Mouse (Mus musculus): Measurements from ENCODE around the gene Ccdc171. TPM values are rescaled to one million over a fixed set of nuclear protein-coding genes. Genes with fewer than 3 reads are reported as not detected.
A peak's percentile ranks its signal among the peaks of the same experiment; 100 is the strongest.
"Not testable (repeated sequence)": the region's sequence is repeated elsewhere in the genome, so short reads cannot be mapped to it uniquely, and the experiment has no call there.

Gene Ccdc171
- total RNA-seq, 2 experiments from 2014 or later = 0.75 to 1.2 TPM

DNA sequence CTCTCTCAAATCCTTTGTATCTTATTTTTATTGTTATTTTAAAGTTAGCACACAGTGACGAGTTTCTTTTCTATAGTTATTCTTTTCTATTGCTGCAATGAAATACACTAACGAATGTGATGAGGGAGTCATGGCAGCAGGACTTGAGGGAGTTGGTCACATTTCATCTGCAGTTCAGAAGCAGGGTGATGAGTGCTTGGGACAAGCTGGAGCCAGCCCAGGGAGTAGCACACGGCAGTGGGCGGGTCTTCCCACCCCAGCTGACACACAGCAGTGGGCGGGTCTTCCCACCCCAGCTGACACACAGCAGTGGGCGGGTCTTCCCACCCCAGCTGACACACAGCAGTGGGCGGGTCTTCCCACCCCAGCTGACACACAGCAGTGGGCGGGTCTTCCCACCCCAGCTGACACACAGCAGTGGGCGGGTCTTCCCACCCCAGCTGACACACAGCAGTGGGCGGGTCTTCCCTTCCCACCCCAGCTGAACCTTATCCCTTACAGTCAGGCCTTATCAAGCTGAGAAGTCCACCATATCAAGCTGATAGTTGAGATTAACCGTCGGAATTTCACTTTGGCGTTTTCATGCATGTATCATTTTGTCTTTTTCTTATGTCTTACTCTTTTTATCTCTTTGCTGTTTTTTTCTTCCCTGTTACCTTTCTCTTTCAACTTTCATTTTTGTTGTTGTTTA, 97.8 kb downstream of the Ccdc171 start:
- intact Hi-C loops (cut with DNase I; ENCODE audit: low total_unique reads); DNase-seq: not testable (repeated sequence)

DNA sequence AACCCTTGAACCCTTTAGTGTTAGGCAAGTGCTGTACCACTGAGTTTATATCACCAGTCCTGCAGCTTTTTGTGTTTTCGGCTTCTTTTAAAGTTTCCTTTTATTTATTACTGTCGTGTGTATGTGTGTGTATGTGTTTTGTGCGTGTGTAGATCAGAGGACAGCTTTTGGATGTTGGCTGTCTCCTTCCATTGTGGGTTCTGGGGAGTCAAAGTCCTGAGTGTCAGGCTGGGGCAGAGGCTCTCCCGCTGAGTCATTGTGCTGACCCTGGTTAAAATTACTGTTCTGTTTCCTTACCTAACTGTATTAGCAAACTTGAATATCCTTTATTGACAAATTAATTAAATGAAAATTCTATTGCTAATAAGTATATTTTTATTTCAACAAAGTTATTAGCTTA, 98.4 kb downstream of the Ccdc171 start:
- no peak for DNase-seq
- intact Hi-C loops (cut with DNase I; ENCODE audit: low total_unique reads) = no loop called here

DNA sequence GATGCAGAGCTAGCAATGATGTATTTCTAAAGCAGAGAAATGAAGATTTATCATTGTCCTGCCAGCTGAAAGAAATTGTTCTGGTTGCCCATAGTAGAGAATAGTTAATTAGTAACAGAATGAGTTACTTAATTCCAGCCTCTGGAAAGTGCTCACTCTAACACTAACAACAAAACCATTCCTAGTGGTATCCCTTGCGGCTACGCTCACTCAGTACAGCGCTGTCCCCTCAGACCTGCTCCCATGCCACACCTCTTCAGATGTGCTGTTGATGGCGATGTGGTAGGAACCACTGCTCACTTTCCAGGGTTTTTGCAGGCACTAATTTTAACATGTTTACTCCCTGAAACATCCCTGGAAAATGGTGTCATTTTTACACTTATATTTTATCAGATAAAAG, 126.1 kb downstream of the Ccdc171 start:
- intact Hi-C loops (cut with DNase I; ENCODE audit: low total_unique reads) = no loop called here
- DNase-seq = no peak

DNA sequence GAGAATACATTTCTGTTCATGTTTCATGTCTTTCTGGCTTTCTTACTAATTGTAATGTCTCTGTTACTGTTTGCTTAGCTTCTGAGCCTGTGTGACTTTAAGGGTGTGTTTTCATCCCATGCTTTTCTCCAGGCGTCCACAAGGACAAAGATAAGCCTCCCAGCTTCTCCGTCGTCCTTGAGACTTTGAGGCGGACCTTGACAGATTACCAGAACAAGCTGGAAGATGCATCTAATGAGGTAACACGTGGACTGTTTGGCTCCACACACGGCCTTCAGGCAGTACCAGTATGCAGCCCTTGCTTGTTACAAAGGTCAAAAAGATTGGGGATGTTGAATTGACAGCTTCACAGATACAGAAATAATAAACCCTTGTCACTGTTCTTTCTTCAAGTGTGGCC, 130.1 kb downstream of the Ccdc171 start:
- DNase-seq = no peak
- intact Hi-C loops (cut with DNase I; ENCODE audit: low total_unique reads) = no loop called here

DNA sequence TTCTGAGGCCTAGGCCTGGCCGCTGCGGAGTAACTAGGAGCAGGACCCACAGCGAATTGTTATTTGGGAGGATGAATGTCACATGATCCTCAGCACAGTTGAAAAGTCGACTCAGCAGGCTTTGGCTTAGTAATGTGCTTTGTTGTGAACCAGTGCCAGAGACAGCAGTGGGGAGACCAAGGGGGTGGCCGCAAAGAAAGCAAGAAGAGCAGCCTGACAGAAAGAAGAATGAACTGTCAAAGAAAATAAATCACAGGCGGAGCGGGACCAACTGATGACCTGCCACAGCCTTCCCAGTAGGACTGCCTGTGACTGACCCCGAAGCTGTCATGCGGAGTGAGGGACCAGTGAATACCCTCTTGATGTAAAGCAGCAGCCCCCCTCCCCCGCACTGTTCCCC, 131.2 kb downstream of the Ccdc171 start:
- intact Hi-C loops (cut with DNase I; ENCODE audit: low total_unique reads) = no loop called here
- peak; percentile 9 for DNase-seq

- intact Hi-C loops (cut with DNase I; ENCODE audit: low total_unique reads) = no loop called here
These were observed 131.7 kb downstream of the Ccdc171 start for GRCm38 (mm10) chr4:83657021-83657420.

GRCm38 (mm10) chr4:83658415-83658814, 133.1 kb downstream of the Ccdc171 start:
- no peak for DNase-seq
- intact Hi-C loops (cut with DNase I; ENCODE audit: low total_unique reads) = no loop called here

More at GRCm38 (mm10) chr4:83657021-83657420, 131.7 kb downstream of the Ccdc171 start:
- DNase-seq = no peak

- intact Hi-C loops (cut with DNase I; ENCODE audit: low total_unique reads) = no loop called here
- no peak for DNase-seq
These were observed 134.1 kb downstream of the Ccdc171 start for GRCm38 (mm10) chr4:83659411-83659810.

DNA sequence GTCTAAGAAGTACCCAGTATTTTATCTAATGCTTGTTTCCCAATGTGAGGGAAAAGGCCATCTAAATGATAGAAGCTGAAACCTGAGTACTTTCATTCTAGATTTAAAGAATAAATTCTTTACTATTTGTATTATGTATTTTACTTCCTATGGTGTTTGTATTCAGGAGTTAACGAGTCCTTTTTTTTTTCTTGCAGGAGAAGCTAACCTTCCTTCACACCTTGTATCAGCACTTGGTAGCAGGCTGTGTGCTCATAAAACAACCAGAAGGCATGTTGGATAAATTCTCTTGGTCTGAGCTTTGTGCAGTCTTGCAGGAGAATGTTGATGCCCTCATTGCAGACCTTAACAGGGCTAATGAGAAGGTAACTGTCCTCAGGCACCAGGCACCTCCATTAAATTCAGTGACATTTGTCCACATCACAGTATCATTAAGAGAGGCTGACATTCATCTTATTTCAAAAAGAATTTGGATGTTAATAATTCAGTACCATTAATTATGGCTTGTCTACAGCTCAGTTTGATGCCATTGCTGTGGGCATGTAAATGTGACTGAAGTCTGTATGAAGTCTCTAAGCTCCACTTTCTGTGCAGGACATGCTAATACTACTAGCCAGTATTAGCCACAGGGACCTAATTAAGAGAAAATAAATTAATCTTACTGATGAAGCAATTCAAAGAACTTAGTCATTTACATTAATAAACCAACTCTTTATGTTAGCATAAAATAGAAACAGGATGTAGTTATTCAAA, 136.3 kb downstream of the Ccdc171 start:
- intact Hi-C loops (cut with DNase I; ENCODE audit: low total_unique reads) = no loop called here
- DNase-seq = no peak

DNA sequence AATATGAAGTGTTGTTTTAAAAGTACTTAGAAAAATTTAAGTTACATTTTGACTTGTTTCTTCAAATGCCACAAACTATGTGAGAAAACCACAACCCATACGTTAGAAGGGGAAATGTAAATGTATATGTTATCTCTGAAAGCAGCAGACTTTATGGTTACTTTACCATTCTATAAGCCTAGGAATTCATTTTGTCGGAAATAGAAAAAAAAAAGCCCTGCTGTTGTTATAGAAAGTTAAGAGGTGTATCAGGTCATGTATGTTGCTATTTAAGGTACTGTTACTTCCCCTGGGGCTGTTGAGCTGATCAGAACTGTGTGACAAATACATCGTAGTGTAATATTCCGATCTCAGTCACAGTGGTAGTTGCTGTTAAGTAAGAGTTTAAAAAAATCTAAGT, 137.0 kb downstream of the Ccdc171 start:
- intact Hi-C loops (cut with DNase I; ENCODE audit: low total_unique reads) = no loop called here
- no peak for DNase-seq

DNA sequence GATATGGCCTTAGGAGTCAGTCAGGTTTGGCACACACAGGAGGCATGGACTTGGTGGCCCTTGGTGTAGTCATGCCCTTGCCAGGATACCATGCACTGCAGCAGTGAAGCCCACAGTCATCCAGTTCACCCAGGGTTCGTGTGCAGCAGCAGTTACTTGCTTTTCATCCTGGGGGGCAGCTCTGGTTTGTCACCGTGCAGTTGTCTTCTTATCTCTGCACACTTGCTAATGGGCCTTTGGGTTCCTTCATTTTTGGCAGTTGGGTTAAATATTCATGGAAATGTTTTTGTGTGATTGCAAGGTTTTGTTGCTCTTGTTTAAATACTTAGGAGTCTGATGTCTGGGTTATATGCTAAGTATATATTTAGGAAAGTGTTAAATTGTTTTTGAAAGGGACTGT, 144.2 kb downstream of the Ccdc171 start:
- intact Hi-C loops (cut with DNase I; ENCODE audit: low total_unique reads) = no loop called here
- DNase-seq = no peak

- intact Hi-C loops (cut with DNase I; ENCODE audit: low total_unique reads) = not testable (repeated sequence)
These were observed 150.0 kb downstream of the Ccdc171 start for GRCm38 (mm10) chr4:83675308-83675707.

DNA sequence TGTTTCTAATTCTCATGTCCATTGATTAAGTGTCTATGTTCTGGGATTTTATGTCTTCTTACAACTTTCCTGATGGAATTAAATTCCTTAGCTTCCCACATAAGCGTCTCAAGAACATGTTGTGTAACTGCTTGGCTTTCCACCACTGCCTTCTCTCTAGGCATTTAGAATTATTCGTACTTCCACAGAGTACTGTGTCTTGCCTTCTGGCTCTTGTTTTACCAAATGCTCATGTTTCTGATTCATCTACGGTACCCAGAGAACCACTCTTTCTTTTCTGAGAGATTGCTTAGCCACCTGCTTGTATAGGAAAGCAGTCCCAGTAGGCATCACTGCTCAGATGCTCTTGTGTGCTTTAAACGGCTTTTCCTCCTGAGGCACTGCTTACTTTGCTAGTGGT, 151.1 kb downstream of the Ccdc171 start:
- intact Hi-C loops (cut with DNase I; ENCODE audit: low total_unique reads) = no loop called here

More at GRCm38 (mm10) chr4:83675308-83675707, 150.0 kb downstream of the Ccdc171 start:
- DNase-seq = not testable (repeated sequence)

GRCm38 (mm10) chr4:83681081-83681480, 155.7 kb downstream of the Ccdc171 start:
- no peak for DNase-seq
- intact Hi-C loops (cut with DNase I; ENCODE audit: low total_unique reads) = no loop called here

More for the DNA sequence above, 151.1 kb downstream of the Ccdc171 start:
- DNase-seq = no peak

- intact Hi-C loops (cut with DNase I; ENCODE audit: low total_unique reads) = no loop called here
These were observed 157.5 kb downstream of the Ccdc171 start for GRCm38 (mm10) chr4:83682866-83683265.

DNA sequence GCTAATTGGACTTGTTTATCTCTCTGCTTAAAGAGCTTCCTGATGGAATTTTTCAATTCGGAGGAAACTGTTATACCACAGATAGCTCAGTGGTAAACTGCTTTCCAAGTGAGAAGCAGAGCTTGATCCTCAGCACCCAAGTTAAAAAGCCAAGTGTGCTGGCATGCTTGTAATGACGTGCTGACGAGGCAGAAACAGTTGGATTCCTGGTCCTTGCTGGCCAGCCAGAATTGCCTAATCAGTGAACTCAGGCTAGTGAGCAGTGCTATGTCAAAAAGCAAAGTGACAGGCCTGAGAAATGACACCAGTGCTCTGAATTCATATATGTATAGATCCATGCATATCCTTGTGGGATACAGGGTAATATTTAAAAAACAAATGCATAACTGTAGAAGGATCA, 174.8 kb downstream of the Ccdc171 start:
- intact Hi-C loops (cut with DNase I; ENCODE audit: low total_unique reads) = no loop called here

More at GRCm38 (mm10) chr4:83682866-83683265, 157.5 kb downstream of the Ccdc171 start:
- DNase-seq = no peak

DNA sequence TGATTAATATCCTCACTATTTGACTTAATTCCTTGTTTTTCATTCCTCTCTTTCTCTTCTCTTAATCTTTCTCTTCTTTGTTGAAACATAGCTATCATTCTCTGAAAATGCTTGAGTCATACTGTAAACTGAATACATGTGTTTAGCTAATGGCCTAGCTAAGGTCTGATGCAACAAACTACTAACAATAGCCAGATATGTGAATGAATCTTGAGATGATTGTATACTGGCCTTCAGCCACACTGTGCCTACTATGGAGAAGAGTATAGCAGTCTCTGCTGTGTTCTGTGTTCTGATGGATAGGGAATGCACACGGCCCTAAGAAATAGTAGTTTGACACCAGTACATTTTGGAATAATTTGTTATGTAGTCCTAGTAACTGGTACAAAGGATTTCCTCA, 191.7 kb downstream of the Ccdc171 start:
- intact Hi-C loops (cut with DNase I; ENCODE audit: low total_unique reads) = no loop called here
- no peak for DNase-seq

More for the DNA sequence above, 174.8 kb downstream of the Ccdc171 start:
- DNase-seq = no peak

DNA sequence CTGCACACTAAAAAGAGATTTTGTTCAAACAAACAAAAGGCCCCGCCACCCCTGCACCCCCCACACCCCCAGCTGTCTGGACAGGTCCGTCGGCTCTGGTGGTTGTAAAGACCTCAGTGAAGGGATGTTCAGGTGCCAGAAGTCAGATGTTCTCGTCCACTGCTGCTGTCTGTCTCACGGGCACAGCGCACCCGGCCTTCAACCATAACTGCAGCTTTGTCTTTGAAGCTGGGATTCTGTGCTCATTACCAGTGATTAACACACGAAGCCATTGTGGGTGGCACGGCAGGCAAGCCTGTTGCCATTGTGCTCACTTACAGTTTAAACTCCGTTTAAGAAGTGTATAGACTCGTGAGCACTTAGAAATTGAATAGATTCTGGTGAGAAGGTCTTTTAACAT, 194.5 kb downstream of the Ccdc171 start:
- DNase-seq = no peak
- intact Hi-C loops (cut with DNase I; ENCODE audit: low total_unique reads) = no loop called here

DNA sequence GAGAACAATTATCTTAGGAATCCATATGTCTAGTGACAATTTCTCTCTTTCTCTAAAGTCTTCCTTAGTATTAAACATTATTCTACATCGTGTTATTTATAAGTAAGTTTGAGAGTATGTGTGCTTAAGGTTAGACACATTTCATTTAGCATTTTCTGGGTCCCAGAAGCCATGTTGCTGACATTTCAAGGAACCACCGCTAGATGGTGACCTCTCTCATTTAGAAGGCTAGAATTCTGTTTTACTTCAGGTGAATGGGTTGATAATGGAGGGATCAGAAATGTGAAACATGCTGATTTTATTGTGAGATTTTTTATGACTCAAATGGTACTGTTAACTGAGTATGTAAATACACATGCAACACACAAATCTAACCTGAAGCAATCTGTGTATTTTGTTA, 199.8 kb downstream of the Ccdc171 start:
- DNase-seq = no peak
- intact Hi-C loops (cut with DNase I; ENCODE audit: low total_unique reads) = no loop called here

DNA sequence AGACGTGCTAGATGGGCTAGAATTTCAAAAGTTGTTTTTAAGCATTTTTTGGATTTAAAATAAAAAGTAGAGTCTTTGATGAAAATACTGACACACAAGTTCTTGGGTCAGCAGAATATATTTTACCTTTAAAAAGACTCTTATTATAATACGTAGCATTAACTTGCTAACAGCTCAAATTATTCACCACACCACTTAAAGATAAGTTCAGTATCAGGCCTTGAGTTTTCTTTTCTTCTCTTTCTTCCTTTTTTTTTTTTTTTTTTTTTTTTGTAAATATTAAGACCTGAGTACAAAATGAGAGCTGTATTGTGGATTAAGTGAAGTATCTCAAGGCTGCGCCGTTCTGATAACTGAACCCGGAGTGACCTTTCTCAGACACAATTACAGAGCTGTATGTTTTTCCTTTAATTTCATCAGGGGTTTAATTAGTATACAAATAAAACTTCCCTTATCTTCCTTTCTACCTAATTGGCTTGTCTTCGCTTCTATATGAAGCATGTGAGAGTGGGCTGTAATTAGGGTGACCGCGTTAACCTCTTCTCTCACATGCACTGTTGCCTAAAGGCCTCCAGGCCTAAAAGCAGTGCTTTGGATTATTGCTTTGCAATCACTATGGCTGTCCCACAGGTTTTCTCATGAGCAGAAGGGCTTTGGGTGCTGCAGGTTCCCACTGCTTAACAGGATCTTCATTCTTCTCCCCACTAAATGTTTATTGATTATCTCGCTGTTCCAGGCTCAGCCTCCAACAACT, 214.0 kb downstream of the Ccdc171 start:
- no peak for DNase-seq
- intact Hi-C loops (cut with DNase I; ENCODE audit: low total_unique reads) = no loop called here

All from gastrocnemius, postnatal 14 days (tissue).